Mouse (Mus musculus): Measurements from ENCODE around the gene Zfp560. TPM values are rescaled to one million over a fixed set of nuclear protein-coding genes. Genes with fewer than 3 reads are reported as not detected.

The Zfp560 gene
- total and polyA plus RNA-seq, 2 experiments from 2014 or later: 4.8 to 53.6 TPM

Other genes starting within 250 kb of the Zfp560 start
- not detected in 2 replicates for gene Olfr870, start 211.1 kb downstream of the Zfp560 start, total RNA-seq (2014; rRNA removed; ENCODE audit: low replicate concordance)
- gene Olfr870, start 211.1 kb downstream of the Zfp560 start, polyA plus RNA-seq (2015; fragmentation: Nextera tagmentation; extraction: Ambion mirVana): not detected in 2 replicates
- gene Olfr871, start 173.0 kb downstream of the Zfp560 start, total RNA-seq (2014; rRNA removed; ENCODE audit: low replicate concordance): not detected in 2 replicates
- gene Olfr871, start 173.0 kb downstream of the Zfp560 start, polyA plus RNA-seq (2015; fragmentation: Nextera tagmentation; extraction: Ambion mirVana): not detected in 2 replicates
- gene Olfr872, start 148.1 kb downstream of the Zfp560 start, total RNA-seq (2014; rRNA removed; ENCODE audit: low replicate concordance): not detected in 2 replicates
- gene Olfr872, start 148.1 kb downstream of the Zfp560 start, polyA plus RNA-seq (2015; fragmentation: Nextera tagmentation; extraction: Ambion mirVana): not detected in 2 replicates
- not detected in 2 replicates for gene Olfr39, start 102.8 kb downstream of the Zfp560 start, total RNA-seq (2014; rRNA removed; ENCODE audit: low replicate concordance)
- gene Olfr39, start 102.8 kb downstream of the Zfp560 start, polyA plus RNA-seq (2015; fragmentation: Nextera tagmentation; extraction: Ambion mirVana): not detected in 2 replicates
- gene Olfr873, start 86.6 kb downstream of the Zfp560 start, total RNA-seq (2014; rRNA removed; ENCODE audit: low replicate concordance): not detected in 2 replicates
- 0.05 TPM in 1 of 2 replicates, not detected in the other for gene Olfr873, start 86.6 kb downstream of the Zfp560 start, polyA plus RNA-seq (2015; fragmentation: Nextera tagmentation; extraction: Ambion mirVana)
- not detected in 2 replicates for gene Olfr18, start 49.1 kb downstream of the Zfp560 start, total RNA-seq (2014; rRNA removed; ENCODE audit: low replicate concordance)
- not detected in 2 replicates for gene Olfr18, start 49.1 kb downstream of the Zfp560 start, polyA plus RNA-seq (2015; fragmentation: Nextera tagmentation; extraction: Ambion mirVana)
- gene Zfp26, start 75.0 kb upstream of the Zfp560 start, total RNA-seq (2014; rRNA removed; ENCODE audit: low replicate concordance): 10.0 and 13.4 TPM in 2 replicates
- gene Zfp26, start 75.0 kb upstream of the Zfp560 start, polyA plus RNA-seq (2015; fragmentation: Nextera tagmentation; extraction: Ambion mirVana): 3.8 and 5.7 TPM in 2 replicates
- 10.4 and 13.7 TPM in 2 replicates for gene Zfp426, start 107.6 kb upstream of the Zfp560 start, total RNA-seq (2014; rRNA removed; ENCODE audit: low replicate concordance)
- 7.9 and 9.0 TPM in 2 replicates for gene Zfp426, start 107.6 kb upstream of the Zfp560 start, polyA plus RNA-seq (2015; fragmentation: Nextera tagmentation; extraction: Ambion mirVana)
- 26.8 and 50.1 TPM in 2 replicates for gene Zfp266, start 136.2 kb upstream of the Zfp560 start, total RNA-seq (2014; rRNA removed; ENCODE audit: low replicate concordance)
- 25.4 and 28.7 TPM in 2 replicates for gene Zfp266, start 136.2 kb upstream of the Zfp560 start, polyA plus RNA-seq (2015; fragmentation: Nextera tagmentation; extraction: Ambion mirVana)
- gene Zfp846, start 196.1 kb upstream of the Zfp560 start, total RNA-seq (2014; rRNA removed; ENCODE audit: low replicate concordance): 4.2 and 8.0 TPM in 2 replicates
- 8.5 and 9.4 TPM in 2 replicates for gene Zfp846, start 196.1 kb upstream of the Zfp560 start, polyA plus RNA-seq (2015; fragmentation: Nextera tagmentation; extraction: Ambion mirVana)

Measured in heart, postnatal 0 days (tissue).